Mouse (Mus musculus): ENCODE results near the gene Rhob.

DNA sequence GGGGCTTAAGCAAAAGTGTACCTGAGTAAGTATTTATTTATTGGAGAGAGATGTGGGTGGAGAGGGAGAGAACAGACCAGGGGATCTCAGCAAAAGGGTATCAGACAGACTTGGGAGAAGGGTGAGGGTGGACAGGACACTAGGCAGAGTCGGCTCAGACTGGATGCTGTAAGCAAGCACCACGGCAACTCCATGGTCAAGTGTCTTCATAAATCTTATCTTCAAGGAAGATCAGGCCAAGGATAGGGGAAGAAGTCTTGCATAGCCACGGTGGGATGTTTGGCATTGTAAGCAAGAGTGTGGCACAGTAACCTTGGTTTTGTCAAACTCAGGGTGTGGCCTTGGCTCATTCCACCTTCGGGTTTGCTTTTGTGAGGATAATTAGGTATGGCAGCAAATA lies 27.8 kb downstream of the Rhob start:
- TF ChIP-seq CTCF (IDR thresholded peaks at IDR 0.05; ENCODE audit: control insufficient read depth, insufficient read depth, insufficient read length) (no peak), MAX (IDR thresholded peaks at IDR 0.05) (no peak)
